Mouse (Mus musculus): Measurements from ENCODE around the gene Sh2d6.

DNA sequence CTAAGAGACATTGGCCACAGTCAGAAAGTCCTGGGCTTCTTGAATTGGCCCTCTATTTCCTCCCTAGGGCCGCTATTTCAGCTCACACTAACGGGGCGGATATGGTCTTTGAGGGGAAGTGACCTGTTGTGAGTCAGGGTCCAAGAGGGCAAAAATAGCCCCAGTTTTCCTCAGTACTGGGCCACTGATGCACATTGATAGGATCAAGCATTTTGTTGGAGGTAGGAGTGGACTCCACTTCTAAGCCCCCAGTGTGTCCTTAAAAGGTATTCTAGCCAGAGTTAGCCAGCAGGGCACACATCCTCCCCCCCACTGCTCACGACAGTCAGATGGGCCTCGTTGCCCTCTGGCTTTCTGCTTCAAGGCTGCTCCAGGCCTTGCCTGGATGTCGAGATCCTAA lies 28.5 kb upstream of the Sh2d6 start:
- no peak for TF ChIP-seq CTCF (IDR thresholded peaks at IDR 0.05; ENCODE audit: insufficient read depth, low read depth, low read length)
- no peak for TF ChIP-seq POLR2A (IDR thresholded peaks at IDR 0.05; ENCODE audit: insufficient read depth, low read depth, low read length)

Measured in olfactory bulb, adult 2 months (tissue).